Mouse (Mus musculus) induced T-regulatory cell, adult 2 months (primary cell): Measurements from ENCODE around the gene Frs2.

ENCODE experiments used
- DNase-seq: peaks from one replicate; pipeline ENCODE4 v3.0.0-alpha.2; 2012; ENCODE audit warnings: low read depth

Frs2 gene

GRCm38 (mm10) chr10:117103854-117104598 lies 44.3 kb downstream of the Frs2 start:
- DNase-seq: peak; percentile 68

- no peak for DNase-seq
Measured at GRCm38 (mm10) chr10:117100175-117100574, 48.2 kb downstream of the Frs2 start.

- DNase-seq: no peak
Measured at GRCm38 (mm10) chr10:117097116-117097698, 51.1 kb downstream of the Frs2 start.

- DNase-seq: no peak
Measured at GRCm38 (mm10) chr10:117096096-117096495, 52.2 kb downstream of the Frs2 start.

GRCm38 (mm10) chr10:117094504-117095329 lies 53.6 kb downstream of the Frs2 start:
- DNase-seq: no peak

- no peak for DNase-seq
Measured at GRCm38 (mm10) chr10:117089628-117090027, 58.7 kb downstream of the Frs2 start.

GRCm38 (mm10) chr10:117081914-117082359 lies 66.4 kb downstream of the Frs2 start:
- DNase-seq: peak; percentile 67

GRCm38 (mm10) chr10:117081326-117081725 lies 67.0 kb downstream of the Frs2 start:
- DNase-seq: peak; percentile 41

- peak; percentile 54 for DNase-seq
Measured at GRCm38 (mm10) chr10:117078284-117078683, 70.0 kb downstream of the Frs2 start.

GRCm38 (mm10) chr10:117073176-117073575 lies 75.2 kb downstream of the Frs2 start:
- no peak for DNase-seq

GRCm38 (mm10) chr10:117072191-117072888 lies 76.0 kb downstream of the Frs2 start:
- DNase-seq: no peak

GRCm38 (mm10) chr10:117069109-117069508 lies 79.2 kb downstream of the Frs2 start:
- no peak for DNase-seq

GRCm38 (mm10) chr10:117064076-117064475 lies 84.3 kb downstream of the Frs2 start:
- no peak for DNase-seq

GRCm38 (mm10) chr10:117063254-117064021 lies 84.9 kb downstream of the Frs2 start, which contains the start of gene Cct2:
Gene Cct2 (minus strand): TSS chr10:117063814.
- DNase-seq: peak; percentile 99

GRCm38 (mm10) chr10:117062894-117063253 lies 85.5 kb downstream of the Frs2 start:
- DNase-seq: no peak

GRCm38 (mm10) chr10:117055668-117056067 lies 92.7 kb downstream of the Frs2 start:
- DNase-seq: no peak

GRCm38 (mm10) chr10:117049961-117050597 lies 98.3 kb downstream of the Frs2 start:
- no peak for DNase-seq

GRCm38 (mm10) chr10:117049253-117049652 lies 99.1 kb downstream of the Frs2 start:
- no peak for DNase-seq

GRCm38 (mm10) chr10:117045175-117046056 lies 102.9 kb downstream of the Frs2 start, which contains the start of gene Lrrc10:
Gene Lrrc10 (plus strand): TSS chr10:117045341.
- DNase-seq: no peak
